Mouse (Mus musculus) stomach, embryonic 16.5 days (tissue): Measurements from ENCODE around the gene Arrdc2. TPM values are rescaled to one million over a fixed set of nuclear protein-coding genes. Genes with fewer than 3 reads are reported as not detected.

Experiments used
- microRNA-seq: library from miRNA; unstranded; fragments of <30 nt; microRNA quantifications from one replicate; pipeline ENCODE4, GENCODE M21; 2016
- polyA plus RNA-seq: library from polyadenylated mRNA; unstranded; fragments of >200 nt; fragmentation: Nextera tagmentation; extraction: Ambion mirVana; gene quantifications from 2 replicates; pipeline ENCODE4 v1.2.1, GENCODE M21; 2015

Arrdc2 gene
- polyA plus RNA-seq, 1 experiment from 2014 or later: 7.1 TPM

Small RNA genes within 50 kb of the gene (microRNA-seq; reads per million reads assigned to microRNA genes)
- gene Mir7240: 0.83 reads per million

Other genes with a start within 250 kb of the Arrdc2 start
- 104 and 111 TPM in 2 replicates for gene Isyna1, start 245.3 kb downstream of the Arrdc2 start, polyA plus RNA-seq
- 65.2 and 68.3 TPM in 2 replicates for gene Ssbp4, start 230.8 kb downstream of the Arrdc2 start, polyA plus RNA-seq
- 2.9 and 3.0 TPM in 2 replicates for gene Lrrc25, start 223.6 kb downstream of the Arrdc2 start, polyA plus RNA-seq
- gene Gdf15, start 207.3 kb downstream of the Arrdc2 start, polyA plus RNA-seq: 0.57 and 0.60 TPM in 2 replicates
- 47.4 and 57.5 TPM in 2 replicates for gene Pgpep1, start 179.3 kb downstream of the Arrdc2 start, polyA plus RNA-seq
- 154 and 173 TPM in 2 replicates for gene Lsm4, start 166.5 kb downstream of the Arrdc2 start, polyA plus RNA-seq
- gene Jund, start 140.8 kb downstream of the Arrdc2 start, polyA plus RNA-seq: 22.5 and 30.0 TPM in 2 replicates
- not detected in 2 replicates for gene Iqcn, start 136.3 kb downstream of the Arrdc2 start, polyA plus RNA-seq
- 2.0 and 4.2 TPM in 2 replicates for gene Gm3336, start 121.2 kb downstream of the Arrdc2 start, polyA plus RNA-seq
- gene Pde4c, start 116.0 kb downstream of the Arrdc2 start, polyA plus RNA-seq: 0.23 and 0.84 TPM in 2 replicates
- gene Rab3a, start 85.0 kb downstream of the Arrdc2 start, polyA plus RNA-seq: 23.4 and 23.8 TPM in 2 replicates
- gene Mpv17l2, start 78.8 kb downstream of the Arrdc2 start, polyA plus RNA-seq: 47.6 and 54.3 TPM in 2 replicates
- gene Pik3r2, start 63.0 kb downstream of the Arrdc2 start, polyA plus RNA-seq: 57.6 and 60.8 TPM in 2 replicates
- 10.0 and 10.5 TPM in 2 replicates for gene Mast3, start 34.7 kb downstream of the Arrdc2 start, polyA plus RNA-seq
- 0.23 TPM in 1 of 2 replicates, not detected in the other for gene Il12rb1, start 31.3 kb downstream of the Arrdc2 start, polyA plus RNA-seq
- gene Kcnn1, start 23.5 kb upstream of the Arrdc2 start, polyA plus RNA-seq: 1.4 TPM in 2 replicates
- gene Ccdc124, start 34.2 kb upstream of the Arrdc2 start, polyA plus RNA-seq: 85.6 and 89.6 TPM in 2 replicates
- 8.2 and 13.8 TPM in 2 replicates for gene Slc5a5, start 53.0 kb upstream of the Arrdc2 start, polyA plus RNA-seq
- gene Rpl18a, start 57.7 kb upstream of the Arrdc2 start, polyA plus RNA-seq: 3,565 and 3,656 TPM in 2 replicates
- 39.8 and 41.4 TPM in 2 replicates for gene Map1s, start 66.2 kb upstream of the Arrdc2 start, polyA plus RNA-seq